Mouse (Mus musculus) lung, postnatal 0 days (tissue): ENCODE measurements around the gene Sorcs3.

Experiments used
- CTCF ChIP-seq: IDR thresholded peaks from 2 replicates; pipeline ENCODE4 v1.5.1; 2016; ENCODE audit warnings: antibody characterized with exemption, mild to moderate bottlenecking
- EP300 ChIP-seq: IDR thresholded peaks from 2 replicates; pipeline ENCODE4 v1.6.1; 2016; ENCODE audit warnings: antibody characterized with exemption, mild to moderate bottlenecking, control low read depth

- TF ChIP-seq EP300 (no peak), CTCF (no peak)
Observed at GRCm38 (mm10) chr19:48766524-48766923, 560.7 kb downstream of the Sorcs3 start.
